Mouse (Mus musculus): ENCODE measurements around the gene Inka1.
"Not testable (repeated sequence)": the region's sequence is repeated elsewhere in the genome, so short reads cannot be mapped to it uniquely, and the experiment has no call there.

The Inka1 gene

GRCm38 (mm10) chr9:107985131-107986119, at the start of gene Inka1:
Gene Inka1, minus strand, starts transcription at chr9:107985879.
- DNase-seq (ENCODE audit: low spot score) = peak; percentile 80

DNA sequence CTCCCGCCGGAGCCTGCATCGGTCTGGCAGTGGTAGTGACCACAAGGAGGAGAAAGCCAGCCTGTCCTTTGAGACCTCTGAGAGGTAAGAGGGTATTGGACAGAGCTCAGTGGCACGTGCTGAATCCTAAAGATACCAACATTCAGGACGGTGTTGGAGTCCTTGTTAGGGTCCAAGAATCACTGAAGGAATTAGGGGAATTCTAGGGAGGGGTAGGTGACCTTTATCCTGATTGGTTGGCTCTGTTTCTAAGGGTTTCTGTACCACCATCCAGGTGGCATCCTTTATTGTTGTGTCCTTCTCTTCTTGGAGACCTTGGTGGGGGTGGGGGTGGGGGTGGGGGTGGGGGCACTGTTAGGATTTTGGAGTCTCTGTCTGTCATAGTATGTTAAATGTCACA, 46.4 kb upstream of the Inka1 start:
- no peak for DNase-seq (ENCODE audit: low spot score)

DNA sequence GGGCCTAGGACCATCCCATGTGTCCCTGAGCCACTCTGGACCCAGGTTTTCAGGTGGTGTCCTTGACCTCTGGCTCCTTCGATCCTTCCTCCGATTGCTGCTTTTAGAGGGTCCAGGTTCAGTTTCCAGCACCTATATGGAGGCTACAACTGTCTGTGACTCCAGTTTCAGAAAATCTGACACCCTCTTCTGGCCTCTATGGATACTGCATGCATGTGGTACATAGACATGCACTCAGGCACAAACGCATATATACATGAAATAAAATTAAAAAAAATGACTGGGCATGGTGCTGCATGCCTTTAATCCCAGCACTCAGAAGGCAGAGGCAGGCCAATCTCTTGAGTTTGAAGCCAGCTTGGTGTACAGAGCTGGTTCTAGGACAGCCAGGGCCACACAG, 42.2 kb upstream of the Inka1 start:
- no peak for DNase-seq (ENCODE audit: low spot score)

DNA sequence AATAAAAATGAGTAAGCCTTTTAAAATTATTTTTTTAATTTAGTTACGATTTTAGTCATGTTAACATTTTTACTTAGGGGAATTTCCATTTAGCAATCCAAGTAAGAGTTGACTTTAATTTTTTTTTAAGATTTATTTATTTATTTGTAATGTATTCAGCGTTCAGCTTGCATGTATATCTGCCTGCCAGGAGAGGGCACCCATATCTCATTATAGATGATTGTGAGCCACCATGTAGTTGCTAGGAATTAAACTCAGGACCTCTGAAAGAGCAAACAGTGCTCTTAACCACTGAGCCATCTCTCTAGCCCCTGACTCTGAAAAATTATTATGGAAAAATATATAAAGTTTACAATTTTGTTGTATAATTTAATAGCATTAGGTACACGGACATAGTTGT, 40.9 kb upstream of the Inka1 start:
- DNase-seq (ENCODE audit: low spot score) = no peak

DNA sequence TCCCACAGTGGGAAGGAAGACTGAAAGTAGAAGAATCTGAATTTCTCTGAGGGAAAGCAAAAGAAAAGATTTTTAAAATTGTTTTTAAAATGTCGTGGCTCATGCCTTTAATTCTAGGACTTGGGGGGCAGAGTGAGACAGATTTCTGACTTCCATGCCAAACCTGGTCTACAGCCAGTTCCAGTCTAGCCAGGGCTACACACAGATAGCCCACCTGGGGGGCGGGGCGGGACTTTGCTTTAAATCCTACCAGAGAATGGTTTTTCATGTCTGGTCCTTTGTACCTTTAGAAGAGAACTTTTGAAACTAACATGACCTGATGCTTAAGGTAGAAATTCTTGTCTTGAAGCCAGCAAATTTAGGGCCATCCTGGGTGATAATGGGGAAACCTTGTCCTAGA, 37.5 kb upstream of the Inka1 start:
- no peak for DNase-seq (ENCODE audit: low spot score)

DNA sequence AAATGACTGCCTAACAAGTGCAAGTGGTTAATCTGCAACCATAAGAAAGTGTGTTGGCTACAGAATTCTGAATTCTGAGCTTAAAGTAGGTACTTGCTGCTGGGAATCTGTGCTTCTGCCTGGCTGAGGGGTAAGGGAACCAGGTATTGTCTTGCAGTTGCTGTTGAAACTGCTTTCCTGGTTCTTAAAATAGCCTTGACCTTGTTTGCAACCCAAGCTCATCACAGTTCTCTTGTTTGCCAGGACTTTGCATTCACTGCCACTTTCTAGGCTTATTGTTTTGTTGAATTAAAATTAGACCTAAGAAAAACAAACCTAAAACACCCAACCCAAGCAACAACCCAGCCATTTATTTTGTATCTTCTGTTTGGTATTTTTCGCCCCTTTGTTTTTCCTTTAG, 35.1 kb upstream of the Inka1 start:
- DNase-seq (ENCODE audit: low spot score) = no peak

DNA sequence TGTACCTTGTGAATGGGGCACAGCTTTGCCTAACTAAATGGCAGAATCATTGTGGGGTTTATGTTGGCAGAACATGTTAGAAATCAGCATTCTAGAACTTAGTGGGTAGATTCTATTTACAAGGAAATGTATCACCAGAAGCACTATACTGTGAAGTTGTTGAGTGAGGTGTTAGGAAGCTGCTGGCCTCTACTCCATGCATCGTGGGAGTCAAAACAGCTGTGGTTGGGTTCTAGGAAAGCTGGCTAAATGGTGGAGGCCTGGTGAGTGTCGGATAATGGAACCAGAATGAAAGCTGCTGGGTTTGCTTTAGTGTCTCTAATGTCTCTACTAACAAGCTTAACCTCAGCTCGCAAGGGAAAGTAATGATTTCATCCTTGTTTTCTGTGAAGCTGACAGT, 31.4 kb upstream of the Inka1 start:
- DNase-seq (ENCODE audit: low spot score) = no peak

DNA sequence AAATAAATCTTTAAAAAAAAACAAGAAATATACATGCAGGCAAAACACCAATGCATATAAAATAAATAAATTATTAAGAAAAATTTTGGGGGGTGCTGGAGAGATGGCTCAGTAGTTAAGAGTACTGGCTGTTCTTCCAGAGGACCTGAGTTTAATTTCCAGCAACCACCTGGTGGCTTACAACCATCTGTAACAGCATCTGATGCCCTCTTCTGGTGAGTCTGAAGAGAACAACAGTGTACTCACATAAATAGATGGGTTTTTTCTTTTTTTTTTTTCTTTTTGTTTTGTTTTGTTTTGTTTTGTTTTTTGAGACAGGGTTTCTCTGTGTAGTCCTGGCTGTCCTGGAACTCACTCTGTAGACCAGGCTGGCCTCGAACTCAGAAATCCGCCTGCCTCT, 27.9 kb upstream of the Inka1 start:
- not testable (repeated sequence) for DNase-seq (ENCODE audit: low spot score)

DNA sequence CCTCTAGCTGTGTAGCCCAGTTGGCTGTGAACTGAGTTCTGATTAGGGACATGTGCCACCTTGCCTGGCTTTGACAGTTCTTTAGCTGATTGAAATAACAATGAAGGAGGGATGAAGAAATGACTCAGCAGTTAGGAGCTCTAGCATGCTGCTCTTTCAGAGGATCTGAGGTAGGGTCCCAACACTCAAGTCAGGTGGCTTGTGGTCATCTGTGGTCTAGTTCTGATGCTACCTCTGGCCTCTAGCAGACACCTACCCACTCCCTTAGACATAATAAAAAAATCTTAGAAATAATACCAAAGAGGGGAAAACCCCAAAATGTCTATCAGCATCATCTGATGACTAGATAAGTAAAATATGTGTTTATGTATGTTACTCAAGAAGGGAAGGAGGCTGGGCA, 24.7 kb upstream of the Inka1 start:
- no peak for DNase-seq (ENCODE audit: low spot score)

GRCm38 (mm10) chr9:108008041-108008440, 22.4 kb upstream of the Inka1 start:
- DNase-seq (ENCODE audit: low spot score) = no peak

GRCm38 (mm10) chr9:108003531-108003890, 17.8 kb upstream of the Inka1 start:
- DNase-seq (ENCODE audit: low spot score) = no peak

GRCm38 (mm10) chr9:108002778-108003530, 17.3 kb upstream of the Inka1 start:
- no peak for DNase-seq (ENCODE audit: low spot score)

DNA sequence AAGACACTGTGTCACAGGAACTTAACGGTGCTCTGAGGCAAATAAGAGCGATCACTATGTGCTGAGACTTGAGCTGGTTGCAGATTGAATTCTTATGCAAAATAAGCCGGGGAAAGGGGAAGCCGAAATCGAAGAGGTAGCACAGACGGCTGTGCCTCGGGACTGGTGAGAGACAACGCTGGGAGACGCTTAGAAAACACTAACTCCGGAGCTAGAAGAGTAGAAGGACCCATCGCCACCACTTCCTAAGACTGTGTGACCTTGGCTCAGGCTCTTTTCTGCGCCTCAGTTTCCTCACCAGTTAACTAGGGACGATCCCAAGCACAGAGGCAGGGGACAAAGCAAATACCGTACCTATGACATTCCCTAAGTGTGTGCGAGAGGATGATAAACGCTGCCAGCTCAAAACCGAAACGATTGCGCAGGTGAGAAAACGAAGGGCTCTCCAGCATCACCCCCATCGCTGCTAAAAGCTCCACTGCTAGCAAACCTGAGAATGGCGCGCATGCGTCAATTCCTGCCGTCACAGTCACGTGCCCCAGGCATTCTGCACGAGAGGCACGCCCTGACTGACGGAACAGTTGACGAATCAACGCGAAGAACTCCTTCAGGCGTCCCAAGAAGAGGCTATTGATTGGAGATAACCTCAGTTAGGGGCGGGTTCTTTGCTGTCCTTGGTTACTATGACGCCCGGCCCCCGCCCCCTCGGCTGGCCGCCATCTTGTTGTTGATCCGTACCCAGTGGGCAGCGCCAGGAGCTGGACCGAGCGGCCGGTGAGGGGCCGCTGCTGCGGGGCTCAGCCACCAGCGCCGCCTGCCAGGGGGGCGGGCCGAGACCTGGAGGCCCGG, 16.5 kb upstream of the Inka1 start, which contains the start of gene Ip6k1:
Gene Ip6k1, plus strand, starts transcription at position 580 of the 849 bp plus-strand sequence.
- DNase-seq (ENCODE audit: low spot score) = peak; percentile 100

- DNase-seq (ENCODE audit: low spot score) = no peak
These were observed 10.4 kb upstream of the Inka1 start, which contains the start of gene Gm20662 for GRCm38 (mm10) chr9:107996049-107996448. Gene Gm20662, plus strand, starts transcription at chr9:107996349.

DNA sequence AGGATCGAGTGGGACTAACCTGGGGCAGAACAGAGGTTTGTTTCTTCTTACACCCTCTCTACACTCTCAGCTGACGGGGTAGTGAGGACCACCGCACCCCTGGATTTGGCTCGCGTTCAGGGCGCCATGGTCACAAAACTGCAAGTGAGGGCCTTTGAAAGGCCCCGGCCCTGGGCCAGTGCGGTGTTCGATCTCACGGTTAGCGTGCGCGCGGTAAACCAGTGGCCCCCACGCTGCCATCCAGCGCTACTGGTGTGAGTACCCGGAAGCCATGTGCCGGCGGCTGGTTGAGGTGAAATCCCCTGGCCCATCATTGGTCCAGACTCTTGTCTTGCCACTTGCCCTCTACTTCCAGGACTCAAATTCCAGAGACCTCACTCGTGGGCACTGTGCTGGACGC, 9.8 kb upstream of the Inka1 start:
- no peak for DNase-seq (ENCODE audit: low spot score)

- no peak for DNase-seq (ENCODE audit: low spot score)
These were observed 8.8 kb upstream of the Inka1 start for GRCm38 (mm10) chr9:107994464-107994863.

- no peak for DNase-seq (ENCODE audit: low spot score)
These were observed 7.3 kb upstream of the Inka1 start for GRCm38 (mm10) chr9:107993013-107993412.

GRCm38 (mm10) chr9:107992197-107992596, 6.5 kb upstream of the Inka1 start, which contains the start of gene Cdhr4:
Gene Cdhr4, plus strand, starts transcription at chr9:107992497.
- DNase-seq (ENCODE audit: low spot score) = no peak

DNA sequence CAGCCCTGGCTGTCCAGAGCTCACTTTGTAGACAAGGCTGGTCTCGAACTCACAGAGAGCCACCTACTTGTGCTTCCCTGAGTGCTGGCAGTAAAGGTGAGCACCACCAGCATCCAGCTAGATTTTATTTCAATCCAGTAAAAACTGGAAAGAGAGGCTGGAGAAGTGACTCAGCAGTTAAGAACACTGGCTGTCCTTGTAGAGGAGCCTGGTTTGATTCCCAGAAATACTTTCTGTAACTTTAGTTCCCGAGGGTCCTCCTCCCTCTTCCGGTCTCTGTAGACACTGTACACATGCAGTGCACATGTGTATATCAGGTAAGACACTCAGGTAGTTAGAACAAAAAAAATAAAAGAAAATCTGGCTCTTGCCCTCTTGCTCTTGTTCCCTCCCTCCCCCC, 2.3 kb upstream of the Inka1 start:
- no peak for DNase-seq (ENCODE audit: low spot score)

GRCm38 (mm10) chr9:107986376-107986775, 697 bp upstream of the Inka1 start:
- DNase-seq (ENCODE audit: low spot score) = peak; percentile 74

DNA sequence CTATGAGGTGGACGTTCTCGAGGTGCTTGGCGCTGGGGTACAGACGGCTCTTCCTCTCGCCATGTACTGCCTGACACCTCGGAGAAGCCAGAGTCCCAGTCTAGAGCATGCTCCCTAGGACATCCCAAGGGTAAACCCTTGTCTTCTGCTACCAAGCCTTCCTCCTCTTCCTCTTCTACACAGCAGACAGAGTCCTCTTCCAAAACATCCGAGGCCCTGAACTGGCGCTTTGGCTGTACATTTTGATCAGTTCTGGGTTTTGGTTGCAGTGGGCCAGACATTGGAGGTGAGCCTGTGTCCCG, 974 bp downstream of the Inka1 start:
- DNase-seq (ENCODE audit: low spot score) = no peak

Measured in ovary, adult 18-20 months (tissue).